Mouse (Mus musculus): ENCODE results near the gene Hmces.

DNA sequence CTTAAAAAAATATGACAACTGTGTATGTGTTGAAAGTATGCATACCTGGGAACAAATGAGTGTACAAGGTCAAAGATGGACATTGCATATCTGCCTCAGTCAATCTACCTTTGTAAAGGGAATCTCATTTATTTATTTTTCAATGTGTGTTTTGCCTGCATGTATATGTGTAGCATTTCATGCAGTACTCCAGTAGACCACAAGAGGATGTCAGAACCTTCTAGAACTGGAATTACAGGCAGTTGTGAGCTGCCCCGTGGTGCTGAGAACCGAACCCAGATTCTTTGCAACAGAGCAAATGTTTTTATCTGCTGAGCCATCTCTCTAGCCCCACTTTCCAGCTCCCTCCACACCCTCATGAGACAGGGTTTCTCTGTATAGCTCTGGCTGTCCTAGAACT, 39.8 kb upstream of the Hmces start:
- TF ChIP-seq POLR2A (IDR thresholded peaks at IDR 0.05; ENCODE audit: insufficient read length, low read depth) (no peak), MAX (IDR thresholded peaks at IDR 0.05; ENCODE audit: low read depth) (no peak), POLR2AphosphoS2 (IDR thresholded peaks at IDR 0.05; ENCODE audit: insufficient read length, low read depth) (no peak), TCF12 (IDR thresholded peaks at IDR 0.05; ENCODE audit: insufficient read depth, poor library complexity, severe bottlenecking) (no peak), MYOG (IDR thresholded peaks at IDR 0.05; ENCODE audit: control insufficient read depth in 1 of 3, insufficient read depth in 1 of 3, insufficient read length in 2 of 3, low read depth in 2 of 3) (no peak), MYOD1 (IDR thresholded peaks at IDR 0.05; ENCODE audit: control insufficient read depth in 1 of 3, insufficient read length in 2 of 3, low read depth in 2 of 3) (no peak), TCF3 (IDR thresholded peaks at IDR 0.05; ENCODE audit: insufficient read length, low read depth) (no peak)
